Mouse (Mus musculus): ENCODE results near the gene Gsn. TPM values are rescaled to one million over a fixed set of nuclear protein-coding genes. Genes with fewer than 3 reads are reported as not detected.

Gsn gene
- polyA plus RNA-seq, 1 experiment from 2014 or later, result 1,007 TPM

DNA sequence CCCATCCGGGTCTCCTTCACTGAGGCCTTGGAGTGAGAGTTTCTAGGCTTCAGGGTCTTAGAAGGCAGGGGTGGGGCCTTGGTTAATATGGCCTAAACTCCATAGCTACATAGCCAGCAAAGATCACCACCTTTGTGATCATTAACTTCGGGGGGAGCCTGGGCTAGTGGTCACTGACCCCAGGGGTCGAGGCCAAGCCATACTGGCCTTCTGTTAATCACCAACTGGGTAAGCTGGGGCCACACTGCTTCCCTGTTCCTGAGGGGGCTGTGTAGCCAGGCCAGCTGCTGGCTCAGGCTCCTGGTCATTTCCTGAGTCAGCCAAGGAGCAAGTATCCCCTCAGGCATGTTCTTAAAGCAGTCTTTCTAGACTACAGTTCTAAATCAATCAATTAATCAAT, 23.8 kb downstream of the Gsn start:
- no peak for ATAC-seq
- Histone ChIP-seq H3K4me1 (ENCODE audit: insufficient read depth, low read depth, low read length) (peaks cover 23% of the 10 kb centered on the region; the same call in 1 of the 2 replicates), H3K9ac (replicated peaks; ENCODE audit: low read depth) (no peak overlapping the region)

DNA sequence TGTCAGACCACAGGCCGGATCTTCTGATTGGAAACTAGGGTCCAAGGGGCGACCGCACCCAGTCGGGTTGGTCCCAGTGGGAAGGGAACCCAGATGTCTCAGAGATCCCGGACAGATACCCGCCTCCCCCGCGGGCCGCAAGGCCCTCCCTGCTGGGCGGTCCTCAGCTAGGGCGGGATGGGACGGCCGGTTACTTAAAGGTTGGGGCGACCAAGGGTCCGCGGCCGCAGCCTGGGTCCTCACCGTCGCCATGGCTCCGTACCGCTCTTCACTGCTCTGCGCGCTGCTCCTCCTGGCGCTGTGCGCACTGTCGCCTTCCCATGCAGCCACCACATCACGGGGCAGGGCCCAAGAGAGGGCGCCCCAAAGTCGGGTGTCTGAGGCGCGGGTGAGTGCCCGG, 26.0 kb downstream of the Gsn start:
- H3K27ac ChIP-seq (ENCODE audit: low read length), result peak overlapping the region; percentile 32; the same call in 1 of the 2 replicates
- peak overlapping the region; percentile 51 for H3K9ac ChIP-seq (replicated peaks; ENCODE audit: low read depth)
- no peaks in the 10 kb centered on the region for H3K27me3 ChIP-seq (replicated peaks; ENCODE audit: insufficient read depth, low read length)
- no peaks in the 10 kb centered on the region for H3K36me3 ChIP-seq (ENCODE audit: insufficient read depth, low read length)
- peak overlapping the region; percentile 62 for H3K4me2 ChIP-seq (replicated peaks; ENCODE audit: low read depth, low read length)
- ATAC-seq (peak; percentile 35), DNase-seq (ENCODE audit: low spot score) (peak; percentile 78)
- no peaks in the 10 kb centered on the region for H3K9me3 ChIP-seq (ENCODE audit: low read length)
- 2% methylated on average over 28 of the region's 32 CpGs for WGBS
- TF ChIP-seq EP300 (IDR thresholded peaks at IDR 0.05), result no peak
- peak; percentile 28 for TF ChIP-seq CTCF (IDR thresholded peaks at IDR 0.05)
- H3K4me1 ChIP-seq (ENCODE audit: insufficient read depth, low read depth, low read length), result peaks cover 22% of the 10 kb centered on the region
- H3K4me3 ChIP-seq (ENCODE audit: low read depth, low read length), result peak overlapping the region; percentile 47

More for the DNA sequence above, 23.8 kb downstream of the Gsn start:
- Histone ChIP-seq H3K36me3 (ENCODE audit: insufficient read depth, low read length) (no peaks in the 10 kb centered on the region), H3K27me3 (replicated peaks; ENCODE audit: insufficient read depth, low read length) (no peaks in the 10 kb centered on the region), H3K9me3 (ENCODE audit: low read length) (no peaks in the 10 kb centered on the region), H3K27ac (ENCODE audit: low read length) (no peak overlapping the region), H3K4me3 (ENCODE audit: low read depth, low read length) (no peak overlapping the region), H3K4me2 (replicated peaks; ENCODE audit: low read depth, low read length) (no peak overlapping the region)
- TF ChIP-seq EP300 (IDR thresholded peaks at IDR 0.05), result no peak
- TF ChIP-seq CTCF (IDR thresholded peaks at IDR 0.05), result no peak
- DNase-seq (ENCODE audit: low spot score), result no peak
- WGBS, result 62% methylated on average over 3 of the region's 3 CpGs

DNA sequence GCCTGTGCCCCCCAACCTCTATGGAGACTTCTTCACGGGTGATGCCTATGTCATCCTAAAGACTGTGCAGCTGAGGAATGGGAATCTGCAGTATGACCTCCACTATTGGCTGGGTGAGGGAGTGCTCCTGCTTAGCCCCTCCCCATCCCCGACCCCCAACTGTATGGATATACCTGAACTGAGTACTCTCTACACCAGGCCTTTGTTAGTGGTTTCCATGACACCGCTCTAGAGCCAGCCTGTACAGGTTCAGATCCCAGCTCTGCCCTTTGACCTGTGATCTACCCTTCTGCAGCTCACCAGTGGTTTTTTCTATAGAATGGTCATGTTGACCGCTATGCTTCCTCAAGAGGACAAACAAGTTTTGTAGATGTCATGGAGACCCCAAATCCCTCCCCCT, 27.8 kb downstream of the Gsn start:
- no peaks in the 10 kb centered on the region for H3K36me3 ChIP-seq (ENCODE audit: insufficient read depth, low read length)
- peak overlapping the region; percentile 62 for H3K4me2 ChIP-seq (replicated peaks; ENCODE audit: low read depth, low read length)
- WGBS, result 82% methylated on average over 4 of the region's 4 CpGs
- DNase-seq (ENCODE audit: low spot score) (no peak), ATAC-seq (no peak)
- 0 out of 2 replicates have a peak overlapping the region, but pooled peaks have one; percentile 47 for H3K4me3 ChIP-seq (ENCODE audit: low read depth, low read length)
- no peak overlapping the region for H3K27ac ChIP-seq (ENCODE audit: low read length)
- peaks cover 19% of the 10 kb centered on the region for H3K4me1 ChIP-seq (ENCODE audit: insufficient read depth, low read depth, low read length)
- no peak for TF ChIP-seq CTCF (IDR thresholded peaks at IDR 0.05)
- TF ChIP-seq EP300 (IDR thresholded peaks at IDR 0.05), result no peak
- H3K27me3 ChIP-seq (replicated peaks; ENCODE audit: insufficient read depth, low read length), result no peaks in the 10 kb centered on the region
- no peaks in the 10 kb centered on the region for H3K9me3 ChIP-seq (ENCODE audit: low read length)
- no peak overlapping the region for H3K9ac ChIP-seq (replicated peaks; ENCODE audit: low read depth)

DNA sequence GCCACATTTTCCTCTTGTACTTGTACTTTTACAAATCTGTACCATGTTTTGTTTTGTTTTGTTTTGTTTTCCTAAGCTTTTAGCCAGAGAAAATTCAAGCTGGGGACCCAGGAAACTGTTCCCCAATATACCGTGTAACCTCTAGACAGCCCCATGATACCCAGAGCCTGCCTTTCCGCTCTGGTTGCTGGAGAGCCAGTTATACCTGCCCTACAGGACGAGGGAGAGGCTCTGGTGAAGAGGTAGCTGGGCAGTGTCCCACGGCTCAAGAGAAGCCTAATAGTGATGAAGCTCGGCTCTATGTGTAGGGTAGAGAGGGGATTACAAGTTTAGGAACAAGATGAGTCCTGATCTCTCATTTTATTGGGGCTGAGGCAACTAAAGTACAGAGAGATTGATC, 29.0 kb downstream of the Gsn start:
- DNase-seq (ENCODE audit: low spot score) (no peak), ATAC-seq (no peak)
- Histone ChIP-seq H3K27ac (ENCODE audit: low read length) (no peak overlapping the region), H3K4me3 (ENCODE audit: low read depth, low read length) (no peak overlapping the region), H3K36me3 (ENCODE audit: insufficient read depth, low read length) (no peaks in the 10 kb centered on the region), H3K27me3 (replicated peaks; ENCODE audit: insufficient read depth, low read length) (no peaks in the 10 kb centered on the region), H3K9me3 (ENCODE audit: low read length) (no peaks in the 10 kb centered on the region), H3K4me1 (ENCODE audit: insufficient read depth, low read depth, low read length) (peaks cover 19% of the 10 kb centered on the region), H3K9ac (replicated peaks; ENCODE audit: low read depth) (no peak overlapping the region), H3K4me2 (replicated peaks; ENCODE audit: low read depth, low read length) (no peak overlapping the region)
- TF ChIP-seq CTCF (IDR thresholded peaks at IDR 0.05) (no peak), EP300 (IDR thresholded peaks at IDR 0.05) (no peak)
- 61% methylated on average over 5 of the region's 5 CpGs for WGBS

DNA sequence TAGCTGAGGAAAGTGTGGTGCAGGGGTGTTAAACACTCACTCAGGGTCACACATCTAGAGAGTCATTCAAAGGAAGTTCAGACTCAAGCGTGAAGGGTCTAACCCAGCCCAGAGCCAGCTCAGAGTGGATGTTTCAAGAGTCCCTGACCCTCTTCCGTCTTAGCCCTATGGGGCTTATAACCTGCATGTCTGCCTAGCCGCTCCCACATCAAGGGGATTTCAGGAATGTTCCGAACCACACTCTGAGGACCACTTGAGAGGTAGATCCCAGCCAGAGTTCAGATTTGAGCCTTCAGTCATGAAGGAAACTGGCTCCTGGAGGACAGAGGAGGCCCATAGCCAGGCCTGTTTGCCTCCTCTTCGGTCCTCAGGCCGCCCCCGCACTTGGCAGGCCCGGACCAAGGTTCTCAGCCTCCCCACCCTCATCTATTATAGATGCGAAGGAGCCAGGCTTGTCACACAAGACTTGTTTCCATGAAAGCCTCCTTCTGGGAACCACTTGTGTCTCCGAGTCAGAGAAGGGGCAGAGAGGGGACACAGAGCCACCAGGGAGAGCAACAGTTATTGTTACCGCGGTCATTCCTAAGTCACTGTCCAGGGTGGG, 30.9 kb downstream of the Gsn start:
- Histone ChIP-seq H3K27ac (ENCODE audit: low read length) (peak overlapping the region; percentile 92), H3K9ac (replicated peaks; ENCODE audit: low read depth) (peak overlapping the region; percentile 16; the same call in 1 of the 2 replicates), H3K4me3 (ENCODE audit: low read depth, low read length) (no peak overlapping the region), H3K4me1 (ENCODE audit: insufficient read depth, low read depth, low read length) (peaks cover 19% of the 10 kb centered on the region), H3K27me3 (replicated peaks; ENCODE audit: insufficient read depth, low read length) (no peaks in the 10 kb centered on the region), H3K36me3 (ENCODE audit: insufficient read depth, low read length) (no peaks in the 10 kb centered on the region), H3K9me3 (ENCODE audit: low read length) (no peaks in the 10 kb centered on the region), H3K4me2 (replicated peaks; ENCODE audit: low read depth, low read length) (no peak overlapping the region)
- peak; percentile 96 for DNase-seq (ENCODE audit: low spot score)
- WGBS, result 46% methylated on average over 12 of the region's 12 CpGs
- peak; percentile 93 for ATAC-seq
- TF ChIP-seq CTCF (IDR thresholded peaks at IDR 0.05), result no peak
- peak; percentile 96 for TF ChIP-seq EP300 (IDR thresholded peaks at IDR 0.05)

DNA sequence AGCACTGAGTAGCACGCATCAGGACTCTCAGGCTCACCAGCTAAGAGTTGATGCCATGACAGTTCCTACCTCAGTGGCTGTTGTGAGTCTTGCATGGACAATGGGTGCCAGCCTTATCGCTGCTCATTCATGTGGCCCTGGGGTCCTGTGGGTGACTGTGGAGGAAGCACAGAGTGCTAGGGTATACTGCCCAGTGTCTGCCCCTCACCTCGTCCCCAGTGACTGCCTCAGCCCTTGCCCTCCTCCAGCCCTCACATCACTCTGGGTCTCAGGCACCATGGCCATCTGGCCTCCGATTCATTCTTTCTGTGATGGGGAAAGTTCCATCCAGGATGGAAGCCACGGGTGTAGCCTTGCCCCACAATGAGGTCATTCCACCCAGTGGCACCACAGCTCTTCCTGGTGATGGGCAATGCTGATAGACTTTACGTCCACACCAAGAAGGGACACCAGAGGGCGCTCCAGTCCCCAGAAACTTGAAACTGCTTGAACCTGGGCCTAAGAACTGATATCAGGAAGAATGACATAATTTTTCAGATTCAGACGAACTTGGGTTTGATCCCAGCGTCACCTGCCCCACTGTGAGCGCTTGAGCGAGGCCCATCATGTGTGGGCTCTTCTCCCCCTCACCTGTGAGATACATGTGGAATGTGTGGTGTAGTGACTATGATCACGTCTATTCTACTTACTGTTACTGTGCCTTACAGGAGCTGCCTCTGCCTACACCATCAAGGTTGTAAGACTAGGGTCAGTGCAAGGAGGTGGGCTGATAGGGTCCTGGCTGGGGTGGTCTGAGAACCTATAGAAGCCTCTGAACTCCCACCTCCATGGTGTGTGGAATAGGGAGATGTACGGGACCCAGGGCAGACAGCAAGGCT, 32.8 kb downstream of the Gsn start:
- ATAC-seq (0 out of 2 replicates have a peak, but pooled peaks have one; percentile 7), DNase-seq (ENCODE audit: low spot score) (peak; percentile 86)
- Histone ChIP-seq H3K4me3 (ENCODE audit: low read depth, low read length) (no peak overlapping the region), H3K36me3 (ENCODE audit: insufficient read depth, low read length) (no peaks in the 10 kb centered on the region), H3K9ac (replicated peaks; ENCODE audit: low read depth) (no peak overlapping the region), H3K4me1 (ENCODE audit: insufficient read depth, low read depth, low read length) (peaks cover 8% of the 10 kb centered on the region), H3K9me3 (ENCODE audit: low read length) (no peaks in the 10 kb centered on the region), H3K27me3 (replicated peaks; ENCODE audit: insufficient read depth, low read length) (no peaks in the 10 kb centered on the region), H3K4me2 (replicated peaks; ENCODE audit: low read depth, low read length) (no peak overlapping the region), H3K27ac (ENCODE audit: low read length) (no peak overlapping the region)
- TF ChIP-seq CTCF (IDR thresholded peaks at IDR 0.05) (peak; percentile 89), EP300 (IDR thresholded peaks at IDR 0.05) (no peak)
- 37% methylated on average over 13 of the region's 13 CpGs for WGBS

Data from lung, postnatal 0 days (tissue).